9 mouse cellular contexts compared by ENCODE assay signal in the genomic region with DNA sequence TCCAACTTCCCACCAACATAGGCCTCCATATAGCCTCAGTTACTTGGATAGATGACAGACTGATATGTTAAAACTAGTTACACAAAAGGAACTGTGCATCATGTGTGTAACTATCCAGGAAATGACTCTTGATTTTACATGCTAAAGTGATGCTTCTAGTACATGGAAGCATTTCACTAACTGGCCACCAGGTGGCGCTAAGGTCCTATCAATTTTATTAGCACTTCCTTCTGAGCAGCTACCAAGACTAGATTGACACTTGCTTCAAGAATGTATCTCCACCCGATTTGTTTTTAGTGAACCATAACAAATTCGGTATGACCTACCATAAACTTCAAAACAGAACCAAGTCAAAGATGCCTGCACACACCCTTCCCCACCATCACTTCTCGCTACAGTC. TPM values are rescaled to one million over a fixed set of nuclear protein-coding genes. Genes with fewer than 3 reads are reported as not detected.
DNase-seq lines count a peak whose midpoint lies in the region; ATAC-seq and TF ChIP-seq lines count a peak whose summit lies in the region.
"Had no signal": no experiment of that assay in that cellular context is flagged by ENCODE, and none has a peak within 500 bp of the region (broad histone marks: within the 10 kb centered on the region; RNA-seq: fewer than 3 reads in every experiment).

No protein-coding gene starts in this region.

- no peak for TF ChIP-seq EP300 in liver, embryonic 14.5 days (IDR thresholded peaks at IDR 0.05; ENCODE audit: low read depth)

- H3K9ac ChIP-seq in liver, embryonic 14.5 days (replicated peaks), result no peak overlapping the region
- H3K9ac ChIP-seq: stomach, embryonic 15.5 days had no signal

- H3K27me3 ChIP-seq in liver, embryonic 14.5 days (ENCODE audit: control insufficient read depth, insufficient read depth, low read length), result no peaks in the 10 kb centered on the region
- H3K27me3 ChIP-seq: stomach, embryonic 15.5 days had no signal

- H3K36me3 ChIP-seq in liver, embryonic 14.5 days (replicated peaks; ENCODE audit: control insufficient read depth, insufficient read depth, low read depth), result no peaks in the 10 kb centered on the region
- H3K36me3 ChIP-seq: stomach, embryonic 15.5 days had no signal

- WGBS in liver, embryonic 14.5 days (ENCODE audit: insufficient replicate concordance), result 21% methylated on average over 4 of the region's 4 CpGs

- H3K4me2 ChIP-seq in liver, embryonic 14.5 days (ENCODE audit: low read depth), result no peak overlapping the region
- H3K4me2 ChIP-seq: stomach, embryonic 15.5 days had no signal

- DNase-seq in CD4-positive helper T cell, adult 2 months (ENCODE audit: low read depth, low spot score), result peak; percentile 84
- peak; percentile 82 for DNase-seq in gastrocnemius, postnatal 10 days
- DNase-seq in kidney, adult 9 months, result peak; percentile 84
- DNase-seq in liver, embryonic 14.5 days (ENCODE audit: low read depth in 3 of 3, low spot score in 3 of 3), result peak in 2 of 3 experiments; percentile 50 to 57
- DNase-seq in ovary, adult 18-20 months (ENCODE audit: low spot score), result peak; percentile 22
- DNase-seq in thymus, postnatal 0 days (ENCODE audit: low spot score), result peak; percentile 85

- peak; percentile 91 for ATAC-seq in activated CD4-positive, CD25-positive, alpha-beta regulatory T cell, adult 4 months
- peak; percentile 84 for ATAC-seq in common myeloid progenitor, adult 5-6 weeks (replicated peaks; ENCODE audit: low read depth, poor library complexity, severe bottlenecking)
- ATAC-seq in liver, embryonic 14.5 days (ENCODE audit: insufficient read depth), result no peak

- H3K4me1 ChIP-seq in liver, embryonic 14.5 days (replicated peaks; ENCODE audit: control insufficient read depth in 2 of 2, insufficient read depth in 2 of 2, low read length in 1 of 2), result 0 out of 4 replicates have a peak, but pooled peaks cover 0 to 3% of the 10 kb centered on the region in 2 experiments
- H3K4me1 ChIP-seq: stomach, embryonic 15.5 days had no signal

- no peak overlapping the region for H3K27ac ChIP-seq in liver, embryonic 14.5 days
- H3K27ac ChIP-seq: stomach, embryonic 15.5 days had no signal

- peak; percentile 83 for TF ChIP-seq CTCF in liver, embryonic 14.5 days (IDR thresholded peaks at IDR 0.05; ENCODE audit: low read depth)

- H3K4me3 ChIP-seq in liver, embryonic 14.5 days (ENCODE audit: insufficient read depth in 1 of 2, low read depth in 2 of 2, low read length in 2 of 2), result no peak overlapping the region
- H3K4me3 ChIP-seq: stomach, embryonic 15.5 days had no signal

- no peaks in the 10 kb centered on the region for H3K9me3 ChIP-seq in liver, embryonic 14.5 days (ENCODE audit: control insufficient read depth, low read length)
- H3K9me3 ChIP-seq: stomach, embryonic 15.5 days had no signal

RNA-seq across cellular contexts. Expression of a gene that starts 10.0 kb away (rescaled TPM):
- 1 to 10 TPM; 5.1 to 7.6 TPM for polyA plus RNA-seq in activated CD4-positive, CD25-positive, alpha-beta regulatory T cell, adult 4 months (2017; shearing (Covaris generic))
- 27.8 and 44.6 TPM in 2 replicates for total RNA-seq in common myeloid progenitor, adult 5-6 weeks (2017)
- 10 to 100 TPM; 31.6 to 35.8 TPM for total RNA-seq in gastrocnemius, postnatal 10 days (2021)
- 17.8 and 18.2 TPM in 2 replicates for polyA plus RNA-seq in liver, embryonic 14.5 days (2012; rRNA removed)
- polyA plus RNA-seq in liver, embryonic 14.5 days (2014; fragmentation: Nextera tagmentation; extraction: Ambion mirVana), result 12.3 and 12.7 TPM in 2 replicates
- polyA plus RNA-seq in thymus, postnatal 0 days (2015; fragmentation: Nextera tagmentation; extraction: Ambion mirVana), result 17.7 and 19.9 TPM in 2 replicates

Comparison
In these comparisons a context has a peak if more than half of its experiments do, and no peak if none do; other contexts are left out.
1. DNase-seq: peak in every context shown above with its lines; median percentile 85 in thymus, postnatal 0 days; 84 in CD4-positive helper T cell, adult 2 months; 84 in kidney, adult 9 months; 82 in gastrocnemius, postnatal 10 days; 54 in liver, embryonic 14.5 days; 22 in ovary, adult 18-20 months.